Mouse (Mus musculus): ENCODE results near the gene Zfp36. TPM values are rescaled to one million over a fixed set of nuclear protein-coding genes. Genes with fewer than 3 reads are reported as not detected.

The Zfp36 gene
- polyA plus RNA-seq, 1 experiment from 2014 or later: 23.5 TPM

GRCm38 (mm10) chr7:28328260-28328659, 51.8 kb downstream of the Zfp36 start:
- H3K4me2 ChIP-seq (replicated peaks): no peak overlapping the region
- no peak overlapping the region for H3K9ac ChIP-seq
- H3K9me3 ChIP-seq (replicated peaks): no peaks in the 10 kb centered on the region
- H3K27ac ChIP-seq (replicated peaks): no peak overlapping the region
- WGBS: 98% methylated on average over 2 of the region's 2 CpGs
- H3K36me3 ChIP-seq: peaks cover 87% of the 10 kb centered on the region
- no peak for ATAC-seq (ENCODE audit: insufficient number of reproducible peaks, low FRiP score, low TSS enrichment, low read depth)
- no peak overlapping the region for H3K4me3 ChIP-seq (replicated peaks)
- H3K27me3 ChIP-seq: no peaks in the 10 kb centered on the region
- H3K4me1 ChIP-seq: no peaks in the 10 kb centered on the region

Other genes with a start within 250 kb of the Zfp36 start
- gene Fbl, start 210.5 kb downstream of the Zfp36 start, polyA plus RNA-seq (2015; fragmentation: Nextera tagmentation; extraction: Ambion mirVana): 114 and 116 TPM in 2 replicates
- gene Dyrk1b, start 200.8 kb downstream of the Zfp36 start, polyA plus RNA-seq (2015; fragmentation: Nextera tagmentation; extraction: Ambion mirVana): 14.9 and 15.2 TPM in 2 replicates
- gene Eid2, start 112.4 kb downstream of the Zfp36 start, polyA plus RNA-seq (2015; fragmentation: Nextera tagmentation; extraction: Ambion mirVana): 3.8 and 5.5 TPM in 2 replicates
- gene Eid2b, start 102.5 kb downstream of the Zfp36 start, polyA plus RNA-seq (2015; fragmentation: Nextera tagmentation; extraction: Ambion mirVana): 13.6 and 15.5 TPM in 2 replicates
- 0.13 and 0.30 TPM in 2 replicates for gene Selenov, start 89.1 kb downstream of the Zfp36 start, polyA plus RNA-seq (2015; fragmentation: Nextera tagmentation; extraction: Ambion mirVana)
- gene Dll3, start 78.0 kb downstream of the Zfp36 start, polyA plus RNA-seq (2015; fragmentation: Nextera tagmentation; extraction: Ambion mirVana): 2.0 and 2.4 TPM in 2 replicates
- gene Timm50, start 68.2 kb downstream of the Zfp36 start, polyA plus RNA-seq (2015; fragmentation: Nextera tagmentation; extraction: Ambion mirVana): 125 and 128 TPM in 2 replicates
- 93.3 and 98.8 TPM in 2 replicates for gene Supt5, start 41.5 kb downstream of the Zfp36 start, polyA plus RNA-seq (2015; fragmentation: Nextera tagmentation; extraction: Ambion mirVana)
- gene Rps16, start 29.6 kb downstream of the Zfp36 start, polyA plus RNA-seq (2015; fragmentation: Nextera tagmentation; extraction: Ambion mirVana): 1,000 and 1,004 TPM in 2 replicates
- gene Plekhg2, start 7.7 kb downstream of the Zfp36 start, polyA plus RNA-seq (2015; fragmentation: Nextera tagmentation; extraction: Ambion mirVana): 66.8 and 76.1 TPM in 2 replicates
- gene Med29, start 12.5 kb upstream of the Zfp36 start, polyA plus RNA-seq (2015; fragmentation: Nextera tagmentation; extraction: Ambion mirVana): 47.7 and 52.1 TPM in 2 replicates
- 78.9 and 84.9 TPM in 2 replicates for gene Paf1, start 12.7 kb upstream of the Zfp36 start, polyA plus RNA-seq (2015; fragmentation: Nextera tagmentation; extraction: Ambion mirVana)
- 16.8 and 18.1 TPM in 2 replicates for gene Gmfg, start 57.2 kb upstream of the Zfp36 start, polyA plus RNA-seq (2015; fragmentation: Nextera tagmentation; extraction: Ambion mirVana)
- gene Lrfn1, start 71.7 kb upstream of the Zfp36 start, polyA plus RNA-seq (2015; fragmentation: Nextera tagmentation; extraction: Ambion mirVana): 4.8 and 5.3 TPM in 2 replicates
- gene Ifnl2, start 130.2 kb upstream of the Zfp36 start, polyA plus RNA-seq (2015; fragmentation: Nextera tagmentation; extraction: Ambion mirVana): not detected in 2 replicates
- gene Ifnl3, start 142.6 kb upstream of the Zfp36 start, polyA plus RNA-seq (2015; fragmentation: Nextera tagmentation; extraction: Ambion mirVana): not detected in 2 replicates
- gene Sycn, start 160.6 kb upstream of the Zfp36 start, polyA plus RNA-seq (2015; fragmentation: Nextera tagmentation; extraction: Ambion mirVana): not detected in 2 replicates
- gene Nccrp1, start 167.0 kb upstream of the Zfp36 start, polyA plus RNA-seq (2015; fragmentation: Nextera tagmentation; extraction: Ambion mirVana): 2.6 and 4.6 TPM in 2 replicates
- 32.8 and 34.1 TPM in 2 replicates for gene Samd4b, start 217.9 kb upstream of the Zfp36 start, polyA plus RNA-seq (2015; fragmentation: Nextera tagmentation; extraction: Ambion mirVana)
- gene Pak4, start 217.9 kb upstream of the Zfp36 start, polyA plus RNA-seq (2015; fragmentation: Nextera tagmentation; extraction: Ambion mirVana): 37.4 and 39.3 TPM in 2 replicates